Mouse (Mus musculus) brain, embryonic 18.5 days (tissue): ENCODE data around the gene Stx8.

ENCODE experiments used
- DNase-seq: peaks from one replicate; pipeline ENCODE4 v3.0.0-alpha.2; 2012; ENCODE audit warnings: low read depth, low spot score

The Stx8 gene

DNA sequence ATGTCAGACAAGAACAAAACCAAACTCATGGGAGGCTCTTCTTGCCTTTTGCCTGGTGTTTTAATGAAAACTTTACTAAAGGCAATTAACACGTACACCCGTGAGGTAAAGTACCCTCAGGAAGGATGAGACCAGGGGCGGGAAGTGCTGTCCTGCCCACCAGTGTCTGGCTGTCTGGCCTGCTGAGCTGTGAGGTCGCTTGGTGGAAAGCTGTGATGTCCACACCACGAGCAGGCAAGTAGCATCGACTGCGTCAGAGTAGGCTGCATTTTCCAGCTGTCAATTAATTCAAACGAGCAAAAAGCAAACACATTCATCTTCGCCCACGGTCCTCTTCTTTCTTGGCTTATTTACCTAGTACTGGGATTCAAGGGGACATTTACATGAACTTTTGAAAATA, 232.7 kb downstream of the Stx8 start:
- no peak for DNase-seq

GRCm38 (mm10) chr11:68199103-68199502, 233.1 kb downstream of the Stx8 start:
- DNase-seq = no peak

GRCm38 (mm10) chr11:68199801-68200423, 233.9 kb downstream of the Stx8 start:
- no peak for DNase-seq

- no peak for DNase-seq
These were observed 234.5 kb downstream of the Stx8 start for GRCm38 (mm10) chr11:68200500-68200899.

GRCm38 (mm10) chr11:68201063-68201462, 235.1 kb downstream of the Stx8 start:
- no peak for DNase-seq

DNA sequence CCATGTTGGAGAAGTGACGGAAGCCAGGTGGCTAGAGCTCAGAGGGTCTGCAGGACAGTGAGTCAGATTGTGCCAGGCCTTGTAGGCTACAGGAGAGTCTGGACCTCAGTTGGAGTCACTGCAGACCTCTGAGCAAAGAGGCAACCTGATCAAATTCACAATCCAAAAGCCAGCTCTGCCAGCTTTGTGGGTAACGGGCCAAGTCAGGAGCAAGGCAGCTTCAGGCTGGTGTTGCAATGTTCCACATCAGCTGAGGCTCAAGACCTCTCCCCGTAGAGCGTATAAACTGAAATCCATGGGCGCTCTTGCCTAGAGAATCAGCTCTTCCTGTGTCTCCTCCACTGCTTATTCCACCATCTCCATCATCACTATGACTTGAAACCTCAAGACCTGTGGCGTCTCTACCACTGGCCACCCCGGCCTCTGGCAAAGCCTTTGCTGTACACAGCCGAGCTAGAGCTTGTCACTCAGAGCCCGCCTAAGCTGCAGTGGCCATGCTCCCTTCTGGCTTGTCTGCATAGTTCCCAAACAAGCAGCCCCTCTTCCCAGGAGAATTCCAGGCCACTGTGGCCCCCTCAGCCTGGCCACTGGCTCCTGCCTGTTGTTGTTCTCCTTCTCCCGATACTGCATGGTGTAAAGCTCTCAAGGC, 235.9 kb downstream of the Stx8 start:
- no peak for DNase-seq

- no peak for DNase-seq
These were observed 236.6 kb downstream of the Stx8 start for GRCm38 (mm10) chr11:68202561-68202960.

- DNase-seq = no peak
These were observed 237.8 kb downstream of the Stx8 start for GRCm38 (mm10) chr11:68203658-68204315.

DNA sequence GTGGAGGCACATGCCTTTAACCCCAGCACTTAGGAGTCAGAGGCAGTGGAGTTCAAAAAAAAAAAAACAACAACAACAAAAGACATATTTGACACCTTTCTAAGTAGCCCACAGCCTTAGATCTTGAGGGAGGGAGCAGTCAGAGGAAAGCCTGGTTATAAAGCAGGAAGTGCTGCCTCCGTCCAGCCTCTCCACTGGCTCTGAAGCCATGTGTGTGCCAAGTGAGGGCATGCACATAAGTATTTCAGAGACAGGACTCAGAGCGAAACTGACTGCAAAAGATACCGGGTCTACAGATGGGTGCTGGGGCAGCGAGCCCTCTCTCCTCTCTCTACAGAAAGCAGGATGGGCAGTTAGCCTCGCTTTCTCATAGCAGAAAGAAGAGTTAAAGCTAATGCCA, 238.4 kb downstream of the Stx8 start:
- no peak for DNase-seq

GRCm38 (mm10) chr11:68205572-68206229, 239.7 kb downstream of the Stx8 start:
- DNase-seq = no peak

- DNase-seq = no peak
These were observed 242.0 kb downstream of the Stx8 start for GRCm38 (mm10) chr11:68208023-68208422.

GRCm38 (mm10) chr11:68208582-68208981, 242.6 kb downstream of the Stx8 start:
- no peak for DNase-seq

DNA sequence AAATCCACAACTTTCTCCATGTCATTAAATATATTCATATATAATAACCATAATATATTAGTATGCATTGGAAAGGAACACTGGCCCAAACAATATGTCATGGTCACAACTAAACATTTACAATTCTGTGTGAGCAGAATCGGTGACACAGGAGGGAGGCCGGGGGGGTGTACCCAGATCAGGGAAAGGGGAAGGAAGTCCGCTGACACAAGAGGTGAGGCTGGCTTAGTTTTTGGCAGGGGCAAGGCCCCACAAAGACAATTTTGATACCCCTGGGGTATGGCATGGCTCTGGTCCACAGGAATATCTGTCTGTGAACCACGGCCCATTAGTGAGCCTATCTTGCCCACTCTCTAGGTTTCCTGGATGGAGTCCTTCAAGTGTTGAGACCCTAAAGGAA, 243.5 kb downstream of the Stx8 start:
- DNase-seq = no peak

DNA sequence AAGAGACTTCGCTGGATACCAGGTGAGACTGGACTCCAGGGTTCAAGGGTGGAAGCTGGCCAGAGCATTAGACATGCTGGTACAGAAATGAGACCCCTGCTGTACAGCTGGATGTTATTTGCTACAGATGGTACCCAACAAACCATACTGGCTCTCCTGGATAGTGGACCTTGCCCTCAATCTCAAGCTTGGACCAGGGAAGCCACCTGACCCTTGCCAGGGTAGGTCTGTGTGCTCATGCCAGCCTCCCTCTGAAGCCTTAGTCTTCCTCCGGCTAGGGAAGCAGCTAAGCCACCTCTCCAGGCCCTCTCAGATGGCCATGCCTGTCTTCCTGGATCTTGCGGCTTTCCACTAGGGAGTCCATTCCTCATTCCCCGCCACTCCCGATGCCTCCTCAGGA, 244.7 kb downstream of the Stx8 start:
- no peak for DNase-seq

GRCm38 (mm10) chr11:68211924-68212578, 246.1 kb downstream of the Stx8 start:
- DNase-seq = no peak

DNA sequence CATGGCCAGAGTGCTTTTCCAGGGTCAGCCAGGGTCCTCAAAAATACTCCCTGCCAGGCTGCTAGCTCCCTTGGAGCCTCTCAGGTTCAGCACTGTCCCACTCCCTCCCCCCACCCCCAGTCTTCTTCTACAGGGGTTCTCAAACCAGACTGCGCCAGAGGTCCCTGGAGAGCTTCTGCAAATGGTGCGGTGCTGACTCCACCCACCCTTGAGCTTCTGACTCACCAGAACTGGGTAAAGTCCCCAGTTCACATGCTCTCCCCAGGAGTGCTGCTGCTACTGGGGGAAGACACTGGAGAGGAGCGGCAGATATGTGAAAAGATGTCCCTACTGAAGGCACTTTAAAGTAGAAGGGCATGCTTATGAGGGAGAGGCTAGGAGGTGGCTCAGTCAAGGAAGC, 247.9 kb downstream of the Stx8 start:
- no peak for DNase-seq

GRCm38 (mm10) chr11:68214496-68215205, 248.7 kb downstream of the Stx8 start:
- DNase-seq = no peak

DNA sequence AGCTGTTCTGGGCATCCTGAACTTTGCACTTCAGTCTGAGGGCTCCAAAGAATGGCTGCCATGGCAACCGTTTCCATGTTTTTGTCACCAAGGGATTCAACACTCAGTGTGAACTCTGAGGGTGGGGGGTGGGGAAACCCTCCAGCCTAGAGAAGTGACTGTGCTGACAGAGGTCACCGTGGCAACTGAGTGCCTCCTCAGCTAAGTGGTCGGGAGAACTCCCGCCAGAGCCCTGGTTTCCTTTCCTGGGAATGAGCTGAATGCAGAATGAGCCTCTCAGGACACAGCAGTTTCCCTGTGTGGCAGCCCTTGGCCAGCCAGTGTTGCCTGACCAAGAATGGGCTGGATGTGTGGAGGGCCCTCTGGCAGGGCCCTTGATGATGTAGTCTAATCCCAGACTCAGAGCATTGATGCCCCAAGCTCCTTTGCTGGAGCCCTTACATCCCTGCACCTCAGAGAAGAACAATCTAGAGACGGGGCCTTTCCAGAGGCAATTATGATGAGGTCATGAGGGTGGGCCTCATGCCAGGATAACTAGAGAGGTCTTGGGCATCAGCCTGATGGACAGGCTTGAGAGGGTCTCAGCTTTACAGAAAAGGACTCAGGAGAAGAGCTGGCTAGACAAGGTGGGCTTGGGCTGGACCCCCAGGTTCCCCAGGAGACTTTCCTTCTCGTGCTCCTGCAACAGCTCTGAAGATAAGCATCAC, 249.4 kb downstream of the Stx8 start:
- DNase-seq = peak; percentile 50

DNA sequence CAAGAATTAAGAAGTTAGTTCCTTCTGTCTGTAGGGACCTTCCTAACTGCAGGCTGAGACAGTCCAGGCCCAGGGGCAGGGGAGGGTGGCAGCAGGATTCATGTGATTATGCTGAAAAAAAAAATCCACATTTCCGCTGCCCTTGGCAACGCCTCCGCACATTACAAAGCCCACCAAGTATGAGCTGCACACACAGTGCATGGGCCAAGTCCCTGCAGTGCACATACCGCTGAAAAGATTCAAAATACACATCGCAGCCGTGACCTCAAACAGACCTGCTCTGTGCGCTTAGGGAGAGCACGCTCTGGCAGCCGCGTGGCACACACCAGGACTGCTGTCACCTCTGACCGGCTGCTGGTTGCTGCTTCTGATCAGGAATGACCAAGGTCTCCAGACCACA, 250.0 kb downstream of the Stx8 start:
- no peak for DNase-seq

- no peak for DNase-seq
These were observed 254.7 kb downstream of the Stx8 start for GRCm38 (mm10) chr11:68220733-68221132.

DNA sequence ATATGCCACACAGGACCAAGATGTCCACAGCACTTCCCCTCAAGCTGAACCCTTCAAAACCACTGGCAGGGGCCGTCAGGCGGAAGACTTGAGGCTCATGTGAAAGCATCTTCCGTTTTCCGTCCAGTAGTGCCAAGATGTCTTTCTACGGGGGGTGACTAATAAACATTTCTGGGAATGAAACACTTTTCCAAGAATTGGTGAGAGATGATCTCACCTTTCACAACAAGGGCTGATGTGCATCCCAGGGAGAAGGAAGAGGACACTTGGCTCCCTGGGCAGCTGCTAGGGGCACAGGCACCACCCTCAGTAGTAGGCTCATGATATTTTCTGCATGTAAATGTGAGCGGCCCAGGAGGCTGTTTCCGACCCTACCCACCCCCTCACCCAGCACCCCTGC, 256.2 kb downstream of the Stx8 start:
- no peak for DNase-seq
